Mouse (Mus musculus) lung, postnatal 25 days (tissue): Measurements from ENCODE around the gene Bean1.

Experiments used
- DNase-seq: peaks from one replicate; pipeline ENCODE4 v3.0.0; 2022; ENCODE audit warnings: low spot score

Bean1 gene

GRCm38 (mm10) chr8:104171050-104171620 is 893 bp downstream of the Bean1 start:
- DNase-seq: no peak

DNA sequence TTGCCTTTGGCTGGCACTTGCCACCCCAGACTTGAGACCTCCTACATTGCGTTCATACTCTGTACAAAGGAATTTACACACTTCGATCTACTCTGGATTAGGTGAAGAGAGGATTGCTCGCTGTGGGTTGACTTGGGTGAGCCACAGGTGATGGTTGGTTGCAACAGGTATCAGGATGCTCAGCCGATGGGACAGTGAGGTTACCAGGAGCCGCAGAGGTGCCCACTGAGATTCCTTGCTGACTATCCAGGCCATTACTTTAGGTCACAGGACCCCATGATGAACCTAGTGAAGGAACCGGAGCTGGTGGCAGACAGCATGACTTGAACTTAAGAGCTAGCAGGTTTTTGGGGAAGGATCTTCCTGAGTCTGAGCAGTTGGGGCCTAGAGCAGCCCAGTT is 2.2 kb downstream of the Bean1 start:
- DNase-seq: no peak

GRCm38 (mm10) chr8:104175848-104176527 is 5.7 kb downstream of the Bean1 start:
- DNase-seq: no peak

DNA sequence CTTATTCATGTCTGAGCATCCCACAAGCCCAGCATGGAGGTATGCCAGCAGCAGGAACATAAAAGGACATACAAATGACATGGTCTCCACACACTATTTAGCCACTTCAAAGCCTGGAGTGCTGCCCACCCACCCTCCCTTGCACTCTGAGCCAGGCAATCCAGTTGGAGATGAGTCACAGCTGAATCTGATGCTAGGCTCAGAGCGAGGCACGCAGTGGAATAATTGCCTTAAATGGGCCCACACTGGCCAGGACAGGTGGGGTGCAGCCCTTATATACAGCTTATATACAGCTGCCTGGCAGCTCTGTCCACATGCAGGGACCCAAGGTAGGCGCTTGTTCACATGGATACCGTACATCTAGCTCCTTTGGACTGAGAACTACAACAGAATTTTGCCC is 6.8 kb downstream of the Bean1 start:
- DNase-seq: no peak

DNA sequence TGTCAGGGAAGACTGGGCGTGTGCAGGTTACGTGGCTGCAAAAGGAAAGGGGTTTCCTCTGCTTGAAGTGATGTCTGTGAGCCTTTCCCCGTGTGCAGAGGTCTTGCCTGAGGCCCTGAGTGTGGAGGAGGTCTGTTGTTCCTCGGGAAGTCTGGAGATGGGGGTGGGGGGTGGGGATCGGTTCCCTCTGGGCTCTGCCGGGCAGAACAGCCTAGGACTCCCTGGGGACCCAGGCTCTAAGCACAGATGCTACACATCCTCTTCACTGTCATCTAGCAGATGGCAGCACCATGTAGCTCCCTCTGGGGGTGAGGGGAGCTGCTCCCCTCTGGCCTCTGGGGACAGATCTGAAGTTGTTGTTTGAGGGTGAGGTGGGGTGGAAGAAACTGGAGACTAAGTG is 14.7 kb downstream of the Bean1 start:
- no peak for DNase-seq

GRCm38 (mm10) chr8:104186827-104187226 is 16.6 kb downstream of the Bean1 start:
- DNase-seq: no peak

DNA sequence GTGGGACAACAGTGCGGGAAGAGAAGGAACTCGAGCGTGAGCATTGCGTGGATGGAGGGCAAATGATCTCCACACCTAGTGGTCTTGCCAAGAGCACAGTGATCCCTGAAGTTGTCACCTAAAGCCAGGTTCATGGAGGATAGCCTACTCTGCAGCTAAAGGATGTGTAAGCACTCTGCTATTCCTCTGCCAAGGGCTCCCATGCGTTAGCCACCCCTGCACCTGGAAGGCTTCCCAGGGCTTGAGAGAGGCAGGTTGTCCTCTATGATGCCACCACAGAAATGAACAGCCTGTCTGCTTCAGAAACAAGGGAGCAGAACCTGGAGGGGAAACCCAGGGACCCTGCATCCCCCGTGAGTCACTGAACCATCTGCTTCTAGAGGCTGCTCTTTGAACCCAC is 17.4 kb downstream of the Bean1 start:
- DNase-seq: no peak

DNA sequence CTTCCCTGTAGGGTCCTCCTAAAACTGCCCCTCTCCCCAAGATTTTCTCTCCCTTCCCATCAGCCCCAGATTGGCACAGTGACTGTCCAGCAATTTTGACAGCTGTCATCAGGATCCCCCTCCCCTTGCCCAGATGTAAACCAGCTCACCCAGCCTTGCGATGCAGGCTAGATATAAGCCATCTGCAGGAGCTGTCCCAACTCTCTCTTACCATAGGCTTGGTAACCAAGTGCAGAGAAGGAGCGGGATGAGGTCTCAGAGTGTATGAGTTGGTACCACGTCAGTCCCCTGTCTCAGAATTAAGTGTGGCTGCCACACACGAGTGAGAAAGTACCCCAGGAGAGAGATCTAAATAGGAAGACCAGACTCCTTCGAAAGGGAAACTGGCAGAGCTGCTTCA is 18.2 kb downstream of the Bean1 start:
- no peak for DNase-seq

DNA sequence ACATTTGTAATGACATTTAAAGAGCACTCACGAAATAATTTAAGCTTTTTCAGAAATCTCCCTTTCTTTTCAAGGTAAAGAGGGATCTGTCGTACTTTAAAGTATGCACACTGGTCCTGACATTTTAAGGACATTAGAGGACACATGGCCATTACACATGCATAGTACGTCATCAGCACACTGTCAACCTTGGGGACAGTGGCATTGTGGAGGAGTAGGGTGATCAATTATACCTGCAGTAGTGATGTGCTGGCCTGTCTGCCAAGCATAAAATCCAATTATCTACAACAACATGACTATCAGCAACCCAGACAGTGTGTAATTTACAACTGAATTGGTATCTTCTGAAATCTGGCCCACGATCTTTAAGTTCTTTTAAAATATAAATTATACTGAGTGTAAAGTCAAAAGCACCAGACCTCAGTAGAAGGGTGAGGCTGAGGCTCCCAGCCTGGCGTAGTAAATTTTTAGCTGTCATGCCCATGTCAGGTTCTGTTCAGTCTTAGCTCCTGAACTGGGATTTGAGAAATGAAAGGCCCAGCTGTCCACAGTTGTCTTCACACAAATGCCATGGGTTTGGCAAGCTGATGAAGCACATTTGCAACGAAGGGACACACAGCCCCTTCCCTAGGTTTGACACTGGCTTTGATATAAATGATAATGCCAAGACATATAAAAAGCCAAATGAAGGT is 20.7 kb downstream of the Bean1 start:
- DNase-seq: no peak

DNA sequence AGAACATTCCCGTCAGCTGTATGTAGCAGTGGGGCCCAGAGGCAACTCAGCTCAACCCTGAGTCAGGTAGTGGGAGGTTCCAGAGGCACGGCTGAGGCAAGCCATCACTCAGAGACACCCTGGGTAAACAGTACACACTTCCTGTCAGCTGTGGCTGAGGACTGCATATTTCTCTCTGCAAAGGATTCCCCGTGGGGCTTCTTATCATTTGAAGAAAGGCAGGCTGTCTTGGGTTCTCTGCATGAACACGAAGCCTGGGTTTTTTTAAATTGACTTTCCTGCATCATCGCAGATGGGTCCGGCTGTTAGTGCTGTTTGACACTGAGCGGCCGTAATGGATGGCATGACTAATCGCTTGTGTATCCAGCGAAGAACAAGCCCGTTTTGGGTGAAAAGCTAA is 21.3 kb downstream of the Bean1 start:
- DNase-seq: peak; percentile 3

- DNase-seq: no peak
These were observed 29.6 kb downstream of the Bean1 start for GRCm38 (mm10) chr8:104199802-104200201.

DNA sequence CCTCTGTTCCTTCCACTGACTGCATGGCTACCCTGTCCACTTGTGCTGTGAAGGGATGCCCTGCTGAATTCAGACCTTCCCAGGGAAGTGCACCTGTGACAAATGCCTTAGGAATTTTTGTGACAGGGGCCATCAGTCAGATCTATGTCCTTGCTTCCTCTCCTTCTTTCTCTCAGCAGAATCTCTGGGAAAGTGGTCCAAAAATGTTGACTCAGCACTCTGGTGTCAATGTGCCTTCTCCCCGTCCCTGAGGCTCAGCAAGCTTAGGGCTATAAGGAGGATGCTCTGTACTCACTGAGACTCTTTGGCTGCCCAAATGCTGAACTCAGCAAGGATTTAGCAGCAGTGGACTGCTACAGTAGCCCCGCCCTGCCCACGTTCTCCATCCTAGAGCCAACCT is 31.4 kb downstream of the Bean1 start:
- no peak for DNase-seq

- no peak for DNase-seq
These were observed 32.1 kb downstream of the Bean1 start for GRCm38 (mm10) chr8:104202320-104202719.

GRCm38 (mm10) chr8:104205292-104205691 is 35.0 kb downstream of the Bean1 start:
- DNase-seq: no peak

- no peak for DNase-seq
These were observed 47.4 kb downstream of the Bean1 start for GRCm38 (mm10) chr8:104217601-104218000.

DNA sequence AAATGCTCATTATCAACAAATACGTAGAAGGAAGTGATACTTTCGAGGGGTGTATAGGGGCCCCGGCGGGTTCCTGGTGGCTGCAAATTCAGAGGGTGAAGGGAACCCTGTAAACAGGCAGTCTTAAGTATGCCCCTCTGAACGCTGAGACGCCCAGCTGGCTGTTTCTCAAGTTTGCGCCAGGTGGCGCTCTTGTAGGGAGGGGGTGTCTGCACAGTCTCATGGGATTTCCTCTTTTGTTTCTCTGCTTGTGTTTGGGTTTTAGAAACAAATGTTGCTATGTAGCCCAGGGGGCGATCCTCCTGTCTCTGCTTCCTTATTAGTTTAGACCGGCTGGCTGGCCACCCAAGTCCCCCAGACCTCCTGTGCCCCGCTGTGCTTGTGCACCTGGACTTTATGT is 48.8 kb downstream of the Bean1 start:
- peak; percentile 41 for DNase-seq

DNA sequence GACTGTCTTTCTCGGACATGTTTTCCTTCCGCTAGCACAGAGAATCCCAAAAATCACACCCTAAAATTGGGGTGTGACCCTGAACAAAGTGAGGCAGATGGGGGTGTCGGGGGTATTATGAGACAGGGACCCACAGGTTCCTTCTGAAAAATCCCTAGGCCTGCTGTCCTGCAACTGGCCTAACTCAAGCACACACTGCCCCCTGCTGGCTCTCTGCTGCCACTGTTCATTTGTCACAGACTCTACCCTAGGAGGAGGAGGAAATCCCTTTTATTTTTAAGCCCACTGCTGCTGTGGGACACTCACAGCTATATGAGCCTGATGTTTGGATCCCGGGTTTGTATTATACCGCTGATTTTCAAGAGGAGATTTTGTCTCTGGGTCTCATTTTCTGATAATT is 49.6 kb downstream of the Bean1 start:
- DNase-seq: peak; percentile 71

DNA sequence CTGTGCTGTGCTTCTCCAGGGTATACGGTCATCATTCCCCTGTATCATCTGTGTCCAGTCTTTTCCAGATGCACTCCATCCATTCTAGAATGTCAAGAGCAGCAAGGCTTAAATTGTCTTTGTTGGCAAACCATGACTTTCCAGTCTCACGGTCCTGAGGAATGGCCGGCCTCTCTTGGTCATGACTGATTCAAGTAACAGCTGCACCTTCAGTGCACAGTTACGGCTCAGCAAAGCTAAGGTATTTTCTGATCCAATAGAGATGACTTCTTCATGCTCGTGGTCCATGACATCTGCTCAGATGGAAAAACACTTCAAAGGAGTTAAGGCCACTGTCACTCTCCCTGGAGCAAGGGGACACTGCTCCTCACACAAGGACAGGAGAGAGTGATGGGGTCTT is 56.8 kb downstream of the Bean1 start:
- DNase-seq: no peak

GRCm38 (mm10) chr8:104230377-104230776 is 60.1 kb downstream of the Bean1 start:
- DNase-seq: no peak

DNA sequence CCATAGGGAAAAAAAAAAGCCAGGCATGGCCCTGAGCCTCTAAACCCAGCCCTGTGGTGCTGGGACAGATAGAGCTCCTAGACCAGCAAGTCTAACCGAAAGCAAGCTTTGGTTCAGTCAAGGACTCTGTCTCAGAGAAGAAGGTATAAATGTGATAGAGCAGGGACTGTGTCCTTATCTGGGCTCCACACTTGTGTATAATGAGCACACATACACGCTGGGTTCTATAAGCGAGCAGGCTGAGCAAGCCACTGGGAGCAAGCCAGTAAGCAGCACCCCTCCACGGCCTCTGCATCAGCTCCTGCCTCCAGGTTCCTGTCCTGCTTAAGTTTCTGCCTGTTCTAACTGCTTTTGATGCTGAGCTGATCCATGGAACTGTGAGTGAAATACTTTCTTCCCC is 61.8 kb downstream of the Bean1 start:
- DNase-seq: no peak

GRCm38 (mm10) chr8:104232919-104233318 is 62.7 kb downstream of the Bean1 start:
- peak; percentile 39 for DNase-seq

GRCm38 (mm10) chr8:104234573-104234972 is 64.3 kb downstream of the Bean1 start:
- no peak for DNase-seq

GRCm38 (mm10) chr8:104239418-104239861 is 69.2 kb downstream of the Bean1 start:
- no peak for DNase-seq
